Mouse (Mus musculus) brain, embryonic 14.5 days (tissue): Measurements from ENCODE around the gene Ccdc59.

Experiments
- CTCF ChIP-seq: fragments of 200-500 bp; IDR thresholded peaks from 2 replicates; pipeline ENCODE4 v1.5.1; 2012; ENCODE audit warnings: inconsistent platforms, mild to moderate bottlenecking, moderate library complexity, borderline replicate concordance; ENCODE audit not compliant: insufficient read depth, insufficient read length; ENCODE audit errors: extremely low read depth
- POLR2A ChIP-seq: fragments of 200-500 bp; IDR thresholded peaks from 2 replicates; pipeline ENCODE4 v1.6.1; 2012; ENCODE audit warnings: mild to moderate bottlenecking, inconsistent platforms, borderline replicate concordance; ENCODE audit not compliant: poor library complexity, insufficient read depth, insufficient read length, severe bottlenecking; ENCODE audit errors: extremely low read depth

DNA sequence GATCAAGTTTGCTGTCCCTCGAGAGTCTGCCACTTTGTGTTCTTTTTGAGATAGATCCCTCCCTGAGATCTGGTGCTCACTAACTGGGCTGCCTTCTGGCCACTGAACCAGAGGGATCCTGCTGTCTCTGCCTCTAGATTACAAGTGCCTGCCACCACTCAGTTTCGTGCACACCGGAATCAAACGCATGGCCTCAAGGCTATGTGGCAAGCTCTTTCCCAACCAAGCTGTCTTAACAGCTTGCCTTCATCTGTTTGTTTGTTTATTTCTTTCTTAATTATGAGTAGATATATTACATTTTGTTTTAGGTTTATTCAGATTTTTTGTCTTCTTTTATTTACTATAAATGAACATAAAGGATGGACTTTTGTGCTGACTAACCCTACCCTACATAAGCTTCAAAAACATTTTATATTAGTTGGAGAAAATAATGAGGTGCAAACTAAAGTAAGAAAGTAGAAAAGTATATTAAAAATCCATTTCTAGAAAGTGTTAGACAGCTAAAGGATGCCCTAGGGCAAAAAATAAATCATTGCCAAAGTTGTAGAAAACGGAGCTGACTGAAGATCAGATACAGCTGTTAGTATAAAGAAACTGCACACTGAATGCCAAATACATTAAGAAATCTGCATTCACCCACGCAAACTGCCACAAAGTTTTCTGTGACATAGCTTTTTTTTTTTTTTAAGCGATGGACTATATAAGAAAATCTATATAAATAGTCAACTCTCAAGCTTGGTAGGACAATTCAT lies 34.4 kb upstream of the Ccdc59 start:
- TF ChIP-seq CTCF: no peak
- TF ChIP-seq POLR2A: no peak
